Mouse (Mus musculus): ENCODE data around the gene Gm20388. TPM values are rescaled to one million over a fixed set of nuclear protein-coding genes. Genes with fewer than 3 reads are reported as not detected.

Gene Gm20388
- polyA plus RNA-seq, 1 experiment from 2014 or later, result not detected

- WGBS, result 80% methylated on average over 4 of the region's 4 CpGs
- Histone ChIP-seq H3K9ac (ENCODE audit: low read length) (peak overlapping the region; percentile 93; the same call in 1 of the 2 replicates), H3K4me3 (ENCODE audit: control insufficient read depth in 1 of 2, insufficient read depth in 1 of 2, low read depth in 1 of 2, low read length in 2 of 2) (peak overlapping the region in 1 of 2 experiments; percentile 95; a peak in 1 of 4 replicates)
Measured at GRCm38 (mm10) chr8:123064072-123064471, 3153.4 kb downstream of the Gm20388 start.

GRCm38 (mm10) chr8:123064809-123065213 lies 3154.2 kb downstream of the Gm20388 start:
- Histone ChIP-seq H3K36me3 (ENCODE audit: control insufficient read depth, insufficient read depth, low read length) (peaks cover 21% of the 10 kb centered on the region), H3K27me3 (ENCODE audit: control insufficient read depth, insufficient read depth, low read length) (no peaks in the 10 kb centered on the region), H3K9me3 (ENCODE audit: control insufficient read depth, low read length) (no peaks in the 10 kb centered on the region), H3K9ac (ENCODE audit: low read length) (peak overlapping the region; percentile 93), H3K4me3 (ENCODE audit: control insufficient read depth in 1 of 2, insufficient read depth in 1 of 2, low read depth in 1 of 2, low read length in 2 of 2) (peak overlapping the region; percentile 86 to 95), H3K4me1 (ENCODE audit: control insufficient read depth in 2 of 2, insufficient read depth in 2 of 2, low read length in 2 of 2) (peaks cover 4 to 20% of the 10 kb centered on the region in 2 experiments), H3K4me2 (ENCODE audit: low read length) (peak overlapping the region; percentile 88), H3K27ac (replicated peaks in 1 of 2; ENCODE audit: control insufficient read depth in 1 of 2, insufficient read depth in 1 of 2, low read depth in 2 of 2, low read length in 2 of 2) (peak overlapping the region; percentile 88 to 93)
- no peak for ATAC-seq (ENCODE audit: insufficient number of reproducible peaks, insufficient read depth, low FRiP score, low read depth)
- 2% methylated on average over 14 of the region's 14 CpGs for WGBS

More at GRCm38 (mm10) chr8:123064072-123064471, 3153.4 kb downstream of the Gm20388 start:
- Histone ChIP-seq H3K4me2 (ENCODE audit: low read length) (peak overlapping the region; percentile 88), H3K27me3 (ENCODE audit: control insufficient read depth, insufficient read depth, low read length) (no peaks in the 10 kb centered on the region), H3K9me3 (ENCODE audit: control insufficient read depth, low read length) (no peaks in the 10 kb centered on the region), H3K27ac (replicated peaks in 1 of 2; ENCODE audit: control insufficient read depth in 1 of 2, insufficient read depth in 1 of 2, low read depth in 2 of 2, low read length in 2 of 2) (no peak overlapping the region), H3K36me3 (ENCODE audit: control insufficient read depth, insufficient read depth, low read length) (peaks cover 21% of the 10 kb centered on the region), H3K4me1 (ENCODE audit: control insufficient read depth in 2 of 2, insufficient read depth in 2 of 2, low read length in 2 of 2) (peaks cover 4 to 20% of the 10 kb centered on the region in 2 experiments)
- no peak for ATAC-seq (ENCODE audit: insufficient number of reproducible peaks, insufficient read depth, low FRiP score, low read depth)

- H3K4me1 ChIP-seq (ENCODE audit: control insufficient read depth in 2 of 2, insufficient read depth in 2 of 2, low read length in 2 of 2), result peaks cover 4 to 20% of the 10 kb centered on the region in 2 experiments
- H3K27me3 ChIP-seq (ENCODE audit: control insufficient read depth, insufficient read depth, low read length), result no peaks in the 10 kb centered on the region
- H3K4me2 ChIP-seq (ENCODE audit: low read length), result peak overlapping the region; percentile 88
- ATAC-seq (ENCODE audit: insufficient number of reproducible peaks, insufficient read depth, low FRiP score, low read depth), result peak; percentile 97
- peak overlapping the region; percentile 88 to 93 for H3K27ac ChIP-seq (replicated peaks in 1 of 2; ENCODE audit: control insufficient read depth in 1 of 2, insufficient read depth in 1 of 2, low read depth in 2 of 2, low read length in 2 of 2)
- WGBS, result under 1% methylated on average over 84 of the region's 84 CpGs
- peak overlapping the region; percentile 93 for H3K9ac ChIP-seq (ENCODE audit: low read length)
- no peaks in the 10 kb centered on the region for H3K9me3 ChIP-seq (ENCODE audit: control insufficient read depth, low read length)
- peak overlapping the region; percentile 86 to 95 for H3K4me3 ChIP-seq (ENCODE audit: control insufficient read depth in 1 of 2, insufficient read depth in 1 of 2, low read depth in 1 of 2, low read length in 2 of 2)
- H3K36me3 ChIP-seq (ENCODE audit: control insufficient read depth, insufficient read depth, low read length), result peaks cover 26% of the 10 kb centered on the region
Measured at GRCm38 (mm10) chr8:123065214-123066100, 3154.8 kb downstream of the Gm20388 start.

- Histone ChIP-seq H3K4me1 (ENCODE audit: control insufficient read depth in 2 of 2, insufficient read depth in 2 of 2, low read length in 2 of 2) (peaks cover 4 to 23% of the 10 kb centered on the region in 2 experiments), H3K9me3 (ENCODE audit: control insufficient read depth, low read length) (no peaks in the 10 kb centered on the region), H3K4me2 (ENCODE audit: low read length) (peak overlapping the region; percentile 88), H3K36me3 (ENCODE audit: control insufficient read depth, insufficient read depth, low read length) (peaks cover 28% of the 10 kb centered on the region), H3K27ac (replicated peaks in 1 of 2; ENCODE audit: control insufficient read depth in 1 of 2, insufficient read depth in 1 of 2, low read depth in 2 of 2, low read length in 2 of 2) (peak overlapping the region; percentile 80 to 88), H3K9ac (ENCODE audit: low read length) (peak overlapping the region; percentile 93), H3K27me3 (ENCODE audit: control insufficient read depth, insufficient read depth, low read length) (no peaks in the 10 kb centered on the region), H3K4me3 (ENCODE audit: control insufficient read depth in 1 of 2, insufficient read depth in 1 of 2, low read depth in 1 of 2, low read length in 2 of 2) (peak overlapping the region; percentile 86 to 95)
- no peak for ATAC-seq (ENCODE audit: insufficient number of reproducible peaks, insufficient read depth, low FRiP score, low read depth)
- WGBS, result 38% methylated on average over 7 of the region's 7 CpGs
Measured at GRCm38 (mm10) chr8:123066101-123066683, 3155.6 kb downstream of the Gm20388 start.

GRCm38 (mm10) chr8:123071176-123071575 lies 3160.5 kb downstream of the Gm20388 start:
- H3K9me3 ChIP-seq (ENCODE audit: control insufficient read depth, low read length), result no peaks in the 10 kb centered on the region
- peak; percentile 31; the same call in 1 of the 2 replicates for ATAC-seq (ENCODE audit: insufficient number of reproducible peaks, insufficient read depth, low FRiP score, low read depth)
- H3K4me3 ChIP-seq (ENCODE audit: control insufficient read depth in 1 of 2, insufficient read depth in 1 of 2, low read depth in 1 of 2, low read length in 2 of 2), result no peak overlapping the region
- no peak overlapping the region for H3K9ac ChIP-seq (ENCODE audit: low read length)
- WGBS, result 31% methylated on average over 4 of the region's 4 CpGs
- no peaks in the 10 kb centered on the region for H3K27me3 ChIP-seq (ENCODE audit: control insufficient read depth, insufficient read depth, low read length)
- H3K4me1 ChIP-seq (ENCODE audit: control insufficient read depth in 2 of 2, insufficient read depth in 2 of 2, low read length in 2 of 2), result peaks cover 2 to 21% of the 10 kb centered on the region in 2 experiments
- H3K36me3 ChIP-seq (ENCODE audit: control insufficient read depth, insufficient read depth, low read length), result peaks cover 76% of the 10 kb centered on the region
- peak overlapping the region in 1 of 2 experiments; percentile 44; a peak in 1 of 4 replicates for H3K27ac ChIP-seq (replicated peaks in 1 of 2; ENCODE audit: control insufficient read depth in 1 of 2, insufficient read depth in 1 of 2, low read depth in 2 of 2, low read length in 2 of 2)
- H3K4me2 ChIP-seq (ENCODE audit: low read length), result no peak overlapping the region

GRCm38 (mm10) chr8:123077213-123077612 lies 3166.6 kb downstream of the Gm20388 start:
- Histone ChIP-seq H3K27ac (replicated peaks in 1 of 2; ENCODE audit: control insufficient read depth in 1 of 2, insufficient read depth in 1 of 2, low read depth in 2 of 2, low read length in 2 of 2) (no peak overlapping the region), H3K4me3 (ENCODE audit: control insufficient read depth in 1 of 2, insufficient read depth in 1 of 2, low read depth in 1 of 2, low read length in 2 of 2) (no peak overlapping the region), H3K4me1 (ENCODE audit: control insufficient read depth in 2 of 2, insufficient read depth in 2 of 2, low read length in 2 of 2) (no peaks in the 10 kb centered on the region), H3K4me2 (ENCODE audit: low read length) (no peak overlapping the region), H3K27me3 (ENCODE audit: control insufficient read depth, insufficient read depth, low read length) (no peaks in the 10 kb centered on the region), H3K36me3 (ENCODE audit: control insufficient read depth, insufficient read depth, low read length) (peaks cover 97% of the 10 kb centered on the region), H3K9ac (ENCODE audit: low read length) (no peak overlapping the region), H3K9me3 (ENCODE audit: control insufficient read depth, low read length) (no peaks in the 10 kb centered on the region)
- 75% methylated on average over 6 of the region's 6 CpGs for WGBS
- no peak for ATAC-seq (ENCODE audit: insufficient number of reproducible peaks, insufficient read depth, low FRiP score, low read depth)

- Histone ChIP-seq H3K4me3 (ENCODE audit: control insufficient read depth in 1 of 2, insufficient read depth in 1 of 2, low read depth in 1 of 2, low read length in 2 of 2) (no peak overlapping the region), H3K36me3 (ENCODE audit: control insufficient read depth, insufficient read depth, low read length) (peaks cover 98% of the 10 kb centered on the region)
- WGBS, result 81% methylated on average over 6 of the region's 6 CpGs
Measured at GRCm38 (mm10) chr8:123082993-123083392, 3172.4 kb downstream of the Gm20388 start.

More at GRCm38 (mm10) chr8:123082993-123083392, 3172.4 kb downstream of the Gm20388 start:
- Histone ChIP-seq H3K27me3 (ENCODE audit: control insufficient read depth, insufficient read depth, low read length) (no peaks in the 10 kb centered on the region), H3K4me1 (ENCODE audit: control insufficient read depth in 2 of 2, insufficient read depth in 2 of 2, low read length in 2 of 2) (no peaks in the 10 kb centered on the region), H3K4me2 (ENCODE audit: low read length) (no peak overlapping the region), H3K27ac (replicated peaks in 1 of 2; ENCODE audit: control insufficient read depth in 1 of 2, insufficient read depth in 1 of 2, low read depth in 2 of 2, low read length in 2 of 2) (no peak overlapping the region), H3K9me3 (ENCODE audit: control insufficient read depth, low read length) (no peaks in the 10 kb centered on the region), H3K9ac (ENCODE audit: low read length) (no peak overlapping the region)
- no peak for ATAC-seq (ENCODE audit: insufficient number of reproducible peaks, insufficient read depth, low FRiP score, low read depth)

Measured in heart, embryonic 14.5 days (tissue).